Mouse (Mus musculus) forebrain, embryonic 14.5 days (tissue): ENCODE measurements around the gene 1810062G17Rik. TPM values are rescaled to one million over a fixed set of nuclear protein-coding genes. Genes with fewer than 3 reads are reported as not detected.

Experiments used
- ATAC-seq: fragments of 200-750 bp; cut with Nextera tagmentation; 2 replicates; pipeline ENCODE4 v1.8.0; 2017; ENCODE audit warnings: mild to moderate bottlenecking, moderate library complexity
- DNase-seq: peaks from one replicate; pipeline ENCODE4 v3.0.0-alpha.2; 2015; ENCODE audit warnings: low spot score
- H3K27ac ChIP-seq: fragments of 300-500 bp; sonication (generic); 2 replicates; pipeline ENCODE4 v1.5.1; 2014; ENCODE audit warnings: low read depth, mild to moderate bottlenecking, control low read depth, low read length, moderate library complexity
- H3K27me3 ChIP-seq: fragments of 300-500 bp; sonication (generic); replicated peaks from 2 replicates; pipeline ENCODE4 v1.6.1; 2014; ENCODE audit warnings: low read length, control low read depth, mixed read lengths; ENCODE audit not compliant: control insufficient read depth, insufficient read depth
- H3K36me3 ChIP-seq: fragments of 300-500 bp; sonication (generic); 2 replicates; pipeline ENCODE4 v1.6.1; 2014; ENCODE audit warnings: low read length, control low read depth; ENCODE audit not compliant: control insufficient read depth, insufficient read depth
- H3K4me1 ChIP-seq: fragments of 300-500 bp; sonication (generic); 2 replicates; pipeline ENCODE4 v1.6.1; 2014; ENCODE audit warnings: antibody characterized with exemption, low read length, control low read depth; ENCODE audit not compliant: control insufficient read depth, insufficient read depth
- H3K4me2 ChIP-seq: fragments of 300-500 bp; sonication (generic); 2 replicates; pipeline ENCODE4 v1.6.1; 2014; ENCODE audit warnings: mild to moderate bottlenecking, control low read depth, low read length
- H3K4me3 ChIP-seq: fragments of 300-500 bp; sonication (generic); 2 replicates; pipeline ENCODE4 v1.5.1; 2014; ENCODE audit warnings: low read depth, low read length, control low read depth
- H3K9ac ChIP-seq: fragments of 300-500 bp; sonication (generic); 2 replicates; pipeline ENCODE4 v1.6.1; 2014; ENCODE audit warnings: mild to moderate bottlenecking, low read length, control low read depth, moderate library complexity
- H3K9me3 ChIP-seq: fragments of 300-500 bp; sonication (generic); replicated peaks from 2 replicates; pipeline ENCODE4 v1.6.1; 2016; ENCODE audit warnings: low read length, control low read depth, mixed read lengths; ENCODE audit not compliant: control insufficient read depth
- WGBS: fragments of 180-500 bp; shearing (Covaris S2); extraction: QIAGEN DNeasy Blood & Tissue Kit; methylation state at CpG from one replicate; pipeline ENCODE4 v1.1.7; 2014; 5-methylcytosine and 5-hydroxymethylcytosine counted together
- polyA plus RNA-seq: library from polyadenylated mRNA; unstranded; fragments of >200 nt; fragmentation: Nextera tagmentation; extraction: Ambion mirVana; gene quantifications from 2 replicates; pipeline ENCODE4 v1.2.1, GENCODE M21; 2014

1810062G17Rik gene
- polyA plus RNA-seq, 1 experiment from 2014 or later, result not detected

DNA sequence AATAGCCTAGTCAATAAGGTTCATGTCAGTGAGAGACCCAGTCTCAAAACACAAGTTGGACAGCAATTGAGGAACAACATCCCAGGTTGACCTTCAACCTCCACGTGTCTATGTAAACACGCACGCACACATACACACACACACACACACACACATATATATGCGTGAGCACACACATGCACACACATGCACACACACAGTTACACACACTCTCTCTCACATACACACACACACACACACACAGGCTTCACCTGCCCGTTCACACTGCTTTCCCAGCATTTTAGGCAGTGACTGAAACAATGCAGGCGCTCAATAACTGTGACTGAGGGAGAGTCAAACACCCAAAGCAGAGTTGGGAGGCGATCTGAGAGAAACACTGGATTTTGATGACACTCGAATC lies 29.6 kb downstream of the 1810062G17Rik start:
- 73% methylated on average over 8 of the region's 8 CpGs for WGBS
- no peak for ATAC-seq

DNA sequence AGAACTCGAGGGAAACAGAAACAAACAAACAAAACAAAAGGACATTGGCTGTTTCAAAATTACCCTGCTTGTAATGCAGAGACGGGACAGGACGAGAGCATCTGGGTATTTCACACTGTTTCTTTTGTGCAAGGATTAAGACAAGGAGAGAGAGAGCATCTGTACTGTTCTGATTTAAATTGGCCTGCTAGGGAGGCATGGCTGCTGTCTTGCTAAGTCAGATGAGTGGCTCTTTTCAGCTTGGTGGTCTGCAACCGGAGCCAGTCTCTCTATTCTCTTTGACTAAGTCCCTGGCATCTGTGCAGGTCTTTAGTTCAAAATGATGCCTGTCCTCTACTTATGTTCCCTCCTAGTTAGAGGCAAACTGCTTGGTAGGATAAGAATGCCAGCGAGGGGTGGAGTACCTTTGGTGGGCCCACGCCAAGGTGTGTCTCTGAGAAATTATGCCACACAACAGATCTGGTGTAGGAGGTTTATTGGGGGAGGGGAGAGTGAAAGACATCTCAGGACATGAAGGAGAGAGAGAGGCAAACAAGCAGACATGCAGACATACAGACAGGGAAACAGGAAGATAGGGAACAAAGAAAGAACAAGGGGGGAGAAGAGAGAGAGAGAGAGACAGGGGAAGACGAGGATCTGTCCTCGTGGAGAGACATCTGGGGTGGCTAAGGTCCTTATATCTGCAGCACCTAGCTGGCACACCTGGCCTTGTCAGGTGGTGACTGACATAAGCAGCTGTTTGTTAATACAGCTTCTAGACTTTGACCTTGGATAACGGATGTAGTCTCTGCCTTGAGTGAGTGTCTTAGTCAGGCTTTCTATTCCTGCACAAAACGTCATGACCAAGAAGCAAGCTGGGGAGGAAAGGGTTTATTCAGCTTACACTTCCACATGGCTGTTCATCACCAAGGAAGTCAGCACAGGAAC lies 30.3 kb downstream of the 1810062G17Rik start:
- Histone ChIP-seq H3K27me3 (no peaks in the 10 kb centered on the region), H3K4me3 (no peak overlapping the region), H3K9ac (no peak overlapping the region), H3K36me3 (no peaks in the 10 kb centered on the region), H3K27ac (no peak overlapping the region), H3K4me2 (no peak overlapping the region), H3K9me3 (no peaks in the 10 kb centered on the region), H3K4me1 (no peaks in the 10 kb centered on the region)
- no peak; the same call in 1 of the 2 replicates for ATAC-seq
- WGBS, result 48% methylated on average over 10 of the region's 10 CpGs
- peak; percentile 14 for DNase-seq

More for the DNA sequence above, 29.6 kb downstream of the 1810062G17Rik start:
- Histone ChIP-seq H3K4me3 (no peak overlapping the region), H3K4me2 (no peak overlapping the region), H3K9me3 (no peaks in the 10 kb centered on the region), H3K4me1 (no peaks in the 10 kb centered on the region), H3K9ac (no peak overlapping the region), H3K36me3 (no peaks in the 10 kb centered on the region), H3K27ac (no peak overlapping the region), H3K27me3 (no peaks in the 10 kb centered on the region)
- no peak for DNase-seq

DNA sequence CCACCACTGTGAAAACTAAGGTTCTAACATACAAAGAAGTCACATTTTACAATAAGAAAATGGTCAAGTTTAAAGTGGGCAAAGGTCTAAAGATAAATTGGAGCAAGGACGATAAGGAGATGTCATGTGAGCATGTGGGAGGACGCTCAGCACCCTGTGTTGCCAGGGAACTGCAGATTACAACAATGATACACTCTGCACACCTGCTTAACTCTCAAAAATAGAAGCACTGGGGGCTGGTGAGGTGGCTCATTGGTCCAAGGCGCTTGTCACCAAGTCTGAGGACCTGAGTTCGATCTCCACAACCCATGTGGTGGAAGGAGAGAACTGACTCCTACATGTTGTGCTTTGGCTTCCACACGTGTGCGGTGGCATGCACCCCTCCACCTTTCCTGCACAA lies 35.8 kb downstream of the 1810062G17Rik start:
- 93% methylated on average over 6 of the region's 6 CpGs for WGBS
- H3K27ac ChIP-seq, result no peak overlapping the region

DNA sequence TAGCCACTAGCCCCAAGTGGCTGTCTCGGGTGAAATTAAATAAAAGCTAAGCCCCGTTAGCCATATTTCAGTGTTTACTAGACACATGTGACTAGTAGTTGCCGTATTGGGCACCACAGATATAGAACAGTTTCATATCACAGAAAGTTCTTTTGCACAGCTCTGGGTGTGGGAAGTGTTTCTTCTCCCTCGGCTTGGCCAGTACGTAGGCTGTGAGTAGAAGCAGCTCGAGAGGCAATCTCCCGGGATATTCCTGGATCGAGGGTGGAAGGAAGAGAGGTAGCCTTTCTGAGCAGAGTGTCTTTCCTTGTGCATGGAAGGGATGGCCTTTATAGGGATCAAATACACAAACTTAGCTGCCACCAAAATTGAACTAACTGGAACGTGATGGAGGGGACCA lies 40.5 kb downstream of the 1810062G17Rik start:
- Histone ChIP-seq H3K4me3 (no peak overlapping the region), H3K36me3 (no peaks in the 10 kb centered on the region), H3K4me2 (no peak overlapping the region), H3K4me1 (peaks cover 4% of the 10 kb centered on the region; the same call in 1 of the 2 replicates), H3K9ac (no peak overlapping the region), H3K9me3 (no peaks in the 10 kb centered on the region), H3K27ac (no peak overlapping the region), H3K27me3 (no peaks in the 10 kb centered on the region; the same call in 1 of the 2 replicates)
- WGBS, result 91% methylated on average over 9 of the region's 9 CpGs
- ATAC-seq (no peak), DNase-seq (no peak)

More for the DNA sequence above, 35.8 kb downstream of the 1810062G17Rik start:
- ATAC-seq (no peak), DNase-seq (no peak)
- Histone ChIP-seq H3K4me3 (no peak overlapping the region), H3K27me3 (no peaks in the 10 kb centered on the region), H3K4me1 (no peaks in the 10 kb centered on the region), H3K9me3 (no peaks in the 10 kb centered on the region), H3K4me2 (no peak overlapping the region), H3K9ac (no peak overlapping the region), H3K36me3 (no peaks in the 10 kb centered on the region)

DNA sequence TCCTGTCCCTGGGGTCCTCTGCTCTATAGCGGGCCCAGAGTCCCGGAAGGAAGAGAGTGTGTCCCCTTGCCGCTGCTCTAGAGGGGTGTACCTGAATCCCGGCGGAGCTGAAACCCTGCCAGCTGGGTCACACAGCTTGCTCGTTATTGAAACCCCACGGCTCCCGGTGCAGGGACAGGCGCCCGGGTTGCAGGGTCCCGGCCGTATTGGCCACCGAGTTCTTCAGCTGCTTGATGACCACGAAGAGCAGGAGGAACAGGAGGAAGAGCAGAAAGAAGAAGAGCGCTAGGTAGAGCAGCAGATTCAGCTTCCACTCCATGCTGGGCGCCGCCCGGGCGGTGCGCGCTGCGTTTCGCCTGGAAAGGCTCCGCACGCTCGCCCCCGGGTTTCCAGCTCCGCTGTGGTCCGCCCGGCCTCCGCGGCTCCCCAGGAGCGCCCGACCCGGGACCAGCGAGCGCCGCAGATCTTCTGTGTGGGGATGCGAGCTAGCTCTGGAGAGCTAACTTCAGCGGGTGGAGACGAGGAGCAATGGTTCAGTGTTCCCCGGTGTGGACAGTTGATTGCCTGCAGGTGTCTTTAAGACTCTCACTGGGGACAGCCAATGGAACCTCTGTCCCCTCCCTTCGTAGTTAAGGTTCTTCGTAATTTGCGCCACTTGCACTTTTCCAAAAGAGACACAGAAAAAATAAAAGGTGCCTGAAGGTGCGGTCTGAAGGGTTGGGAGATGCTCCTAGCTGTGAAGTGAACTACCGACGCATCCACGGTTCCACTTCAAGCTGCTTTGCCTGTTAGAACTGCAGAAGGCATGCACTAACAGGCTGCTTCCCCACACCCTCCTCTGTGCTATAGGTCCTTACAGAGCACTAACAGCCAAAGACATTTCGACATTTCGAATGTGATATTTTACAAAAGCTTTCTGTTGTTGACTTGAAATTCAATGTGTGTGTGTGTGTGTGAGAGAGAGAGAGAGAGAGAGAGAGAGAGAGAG lies 45.6 kb downstream of the 1810062G17Rik start, which contains the start of gene Gm11549:
Gene Gm11549 (minus strand): TSS at position 741 of the 988 bp plus-strand sequence.
- ATAC-seq, result peak; percentile 81
- H3K36me3 ChIP-seq, result no peaks in the 10 kb centered on the region
- H3K9ac ChIP-seq, result peak within 1 kb of the TSS; percentile 61
- peak within 1 kb of the TSS; percentile 46 for H3K4me3 ChIP-seq
- H3K9me3 ChIP-seq, result no peaks in the 10 kb centered on the region
- no peak within 1 kb of the TSS for H3K27ac ChIP-seq
- DNase-seq, result peak; percentile 44
- peaks cover 4% of the 10 kb centered on the region; the same call in 1 of the 2 replicates for H3K4me1 ChIP-seq
- peaks cover 2% of the 10 kb centered on the region; the same call in 1 of the 2 replicates for H3K27me3 ChIP-seq
- under 1% methylated on average over 51 of the region's 51 CpGs for WGBS
- peak within 1 kb of the TSS; percentile 92 for H3K4me2 ChIP-seq

DNA sequence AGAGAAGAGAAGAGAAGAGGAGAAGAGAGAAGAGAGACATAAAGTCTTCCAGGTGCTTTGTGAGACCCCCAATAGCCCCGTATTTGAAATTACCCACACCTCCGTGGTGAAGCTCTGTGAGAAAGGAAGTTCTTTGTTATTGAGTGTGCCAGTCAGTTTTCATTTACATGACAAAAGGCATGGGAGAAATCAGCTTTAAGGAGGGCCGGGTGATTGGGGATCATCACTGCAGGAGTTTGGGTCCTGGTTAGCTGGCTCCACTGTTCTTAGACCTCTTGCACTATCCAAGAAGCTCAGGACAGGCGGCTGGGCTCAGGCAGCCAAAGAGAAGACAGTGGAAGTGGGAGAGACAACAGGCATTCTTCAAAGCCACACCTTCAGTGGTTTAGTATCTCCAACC lies 46.4 kb downstream of the 1810062G17Rik start:
- WGBS, result 2% methylated on average over 4 of the region's 4 CpGs
- peak overlapping the region; percentile 92; the same call in 1 of the 2 replicates for H3K4me2 ChIP-seq
- H3K4me1 ChIP-seq, result peaks cover 4% of the 10 kb centered on the region; the same call in 1 of the 2 replicates

DNA sequence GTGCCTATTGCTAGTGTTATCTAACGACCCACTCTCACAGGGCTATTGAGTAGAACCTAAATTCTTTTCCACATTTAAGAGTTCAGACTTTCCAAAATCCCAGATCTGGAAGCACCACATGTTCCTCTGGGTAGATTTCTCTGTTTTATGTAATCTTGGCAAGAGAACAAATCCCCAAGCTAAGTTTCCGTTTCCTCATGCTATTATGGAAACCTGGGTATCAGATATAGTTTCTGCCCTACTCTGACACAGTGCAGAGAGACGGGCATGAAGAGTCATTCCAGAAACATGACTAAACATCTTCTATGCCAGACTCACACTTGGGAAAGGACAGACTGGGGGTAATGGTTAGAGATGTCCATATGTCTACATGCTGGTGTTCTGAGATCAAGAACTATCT lies 48.7 kb downstream of the 1810062G17Rik start:
- Histone ChIP-seq H3K4me1 (no peaks in the 10 kb centered on the region), H3K4me3 (no peak overlapping the region), H3K9ac (no peak overlapping the region), H3K9me3 (no peaks in the 10 kb centered on the region), H3K27ac (no peak overlapping the region), H3K27me3 (peaks cover 2% of the 10 kb centered on the region; the same call in 1 of the 2 replicates), H3K4me2 (no peak overlapping the region), H3K36me3 (no peaks in the 10 kb centered on the region)
- WGBS, result 82% methylated on average over 3 of the region's 3 CpGs
- no peak for ATAC-seq
- no peak for DNase-seq

More for the DNA sequence above, 46.4 kb downstream of the 1810062G17Rik start:
- H3K9me3 ChIP-seq, result no peaks in the 10 kb centered on the region
- ATAC-seq (no peak), DNase-seq (no peak)
- H3K4me3 ChIP-seq, result no peak overlapping the region
- no peak overlapping the region for H3K9ac ChIP-seq
- H3K36me3 ChIP-seq, result no peaks in the 10 kb centered on the region
- H3K27me3 ChIP-seq, result peaks cover 2% of the 10 kb centered on the region; the same call in 1 of the 2 replicates
- H3K27ac ChIP-seq, result no peak overlapping the region

DNA sequence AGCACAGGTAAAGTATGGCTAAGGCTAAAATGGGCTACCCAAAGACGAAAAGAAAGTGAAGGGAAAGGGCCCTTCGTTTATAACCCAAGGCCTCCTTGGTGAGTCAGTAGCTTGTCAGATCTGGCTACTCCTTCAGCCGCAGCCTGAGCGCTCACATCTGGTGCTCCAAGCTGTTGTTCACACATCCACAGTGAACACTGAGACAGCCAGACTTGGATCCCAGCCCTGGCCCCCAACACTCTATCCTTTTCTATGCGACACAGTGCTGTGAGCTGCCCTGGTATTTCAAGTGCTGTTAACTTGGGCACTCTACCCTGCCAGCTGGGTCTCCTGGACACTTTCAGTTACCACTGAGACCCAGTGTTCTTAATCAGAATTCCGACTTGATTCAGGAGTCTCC lies 54.6 kb downstream of the 1810062G17Rik start:
- 78% methylated on average over 6 of the region's 6 CpGs for whole genome bisulfite sequencing
- peak; percentile 64 for DNase-seq
- peak; percentile 69; the same call in 1 of the 2 replicates for ATAC-seq
- Histone ChIP-seq H3K36me3 (no peaks in the 10 kb centered on the region), H3K27me3 (no peaks in the 10 kb centered on the region), H3K4me3 (no peak overlapping the region), H3K4me1 (peaks cover 10% of the 10 kb centered on the region; the same call in 1 of the 2 replicates), H3K4me2 (no peak overlapping the region), H3K27ac (no peak overlapping the region), H3K9me3 (no peaks in the 10 kb centered on the region), H3K9ac (no peak overlapping the region)
